Mouse (Mus musculus): ENCODE measurements around the gene Pqlc3.
"Not testable (repeated sequence)": the region's sequence is repeated elsewhere in the genome, so short reads cannot be mapped to it uniquely, and the experiment has no call there.

Gene Pqlc3

GRCm38 (mm10) chr12:16999739-17000497 lies at the start of gene Pqlc3:
Gene Pqlc3 (minus strand): TSS chr12:17000408.
- DNase-seq = peak; percentile 99

- DNase-seq = no peak
Observed at GRCm38 (mm10) chr12:17049796-17050195, 49.6 kb upstream of the Pqlc3 start.

- DNase-seq = no peak
Observed at GRCm38 (mm10) chr12:17048979-17049612, 48.9 kb upstream of the Pqlc3 start.

GRCm38 (mm10) chr12:17043311-17043710 lies 43.1 kb upstream of the Pqlc3 start:
- DNase-seq = no peak

GRCm38 (mm10) chr12:17040567-17040966 lies 40.4 kb upstream of the Pqlc3 start:
- no peak for DNase-seq

GRCm38 (mm10) chr12:17039415-17039814 lies 39.2 kb upstream of the Pqlc3 start:
- DNase-seq = no peak

GRCm38 (mm10) chr12:17038246-17038645 lies 38.0 kb upstream of the Pqlc3 start:
- DNase-seq = no peak

- no peak for DNase-seq
Observed at GRCm38 (mm10) chr12:17037053-17037610, 36.9 kb upstream of the Pqlc3 start.

- no peak for DNase-seq
Observed at GRCm38 (mm10) chr12:17036532-17036931, 36.3 kb upstream of the Pqlc3 start.

- DNase-seq = no peak
Observed at GRCm38 (mm10) chr12:17035128-17035527, 34.9 kb upstream of the Pqlc3 start.

GRCm38 (mm10) chr12:17034671-17035070 lies 34.5 kb upstream of the Pqlc3 start:
- DNase-seq = no peak

GRCm38 (mm10) chr12:17033464-17033841 lies 33.2 kb upstream of the Pqlc3 start:
- no peak for DNase-seq

- no peak for DNase-seq
Observed at GRCm38 (mm10) chr12:17032694-17033463, 32.7 kb upstream of the Pqlc3 start.

- no peak for DNase-seq
Observed at GRCm38 (mm10) chr12:17024554-17025110, 24.4 kb upstream of the Pqlc3 start.

GRCm38 (mm10) chr12:17022145-17022544 lies 21.9 kb upstream of the Pqlc3 start:
- no peak for DNase-seq

- DNase-seq = not testable (repeated sequence)
Observed at GRCm38 (mm10) chr12:17021125-17021524, 20.9 kb upstream of the Pqlc3 start.

GRCm38 (mm10) chr12:17018468-17018867 lies 18.3 kb upstream of the Pqlc3 start:
- DNase-seq = no peak

- no peak for DNase-seq
Observed at GRCm38 (mm10) chr12:17015711-17016110, 15.5 kb upstream of the Pqlc3 start.

GRCm38 (mm10) chr12:17012067-17012899 lies 12.1 kb upstream of the Pqlc3 start:
- DNase-seq = no peak

GRCm38 (mm10) chr12:17011100-17011870 lies 11.1 kb upstream of the Pqlc3 start, which contains the start of gene 2410004P03Rik:
Gene 2410004P03Rik (minus strand): TSS chr12:17011727.
- peak; percentile 97 for DNase-seq

- no peak for DNase-seq
Observed at GRCm38 (mm10) chr12:17009466-17009865, 9.3 kb upstream of the Pqlc3 start.

All from heart, adult 11 months (tissue).